Mouse (Mus musculus): ENCODE results near the gene Ptpn18.
"Not testable (repeated sequence)": the region's sequence is repeated elsewhere in the genome, so short reads cannot be mapped to it uniquely, and the experiment has no call there.

Gene Ptpn18

DNA sequence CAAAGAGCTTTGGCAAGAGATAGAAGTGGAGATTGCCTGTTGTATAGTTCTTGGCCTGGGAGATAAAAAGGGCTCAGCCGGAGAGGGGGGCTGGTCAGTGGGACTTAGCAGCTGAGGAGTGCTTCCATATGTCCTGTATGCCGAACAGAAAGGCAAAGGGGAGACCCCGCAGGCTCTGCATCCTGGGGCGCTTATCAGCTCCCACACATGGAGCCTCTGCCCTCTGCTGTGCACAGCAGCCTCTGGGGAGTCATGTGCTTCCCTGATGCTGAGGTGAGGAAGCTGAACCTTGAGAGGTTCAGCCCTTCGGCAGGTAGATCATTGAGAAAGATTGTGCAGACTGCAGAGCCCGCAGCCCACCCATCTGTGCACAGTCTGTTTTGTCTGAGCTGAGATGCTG lies 57.7 kb downstream of the Ptpn18 start:
- not testable (repeated sequence) for DNase-seq (ENCODE audit: low read depth)

GRCm38 (mm10) chr1:34517797-34518196 lies 58.2 kb downstream of the Ptpn18 start:
- not testable (repeated sequence) for DNase-seq (ENCODE audit: low read depth)

DNA sequence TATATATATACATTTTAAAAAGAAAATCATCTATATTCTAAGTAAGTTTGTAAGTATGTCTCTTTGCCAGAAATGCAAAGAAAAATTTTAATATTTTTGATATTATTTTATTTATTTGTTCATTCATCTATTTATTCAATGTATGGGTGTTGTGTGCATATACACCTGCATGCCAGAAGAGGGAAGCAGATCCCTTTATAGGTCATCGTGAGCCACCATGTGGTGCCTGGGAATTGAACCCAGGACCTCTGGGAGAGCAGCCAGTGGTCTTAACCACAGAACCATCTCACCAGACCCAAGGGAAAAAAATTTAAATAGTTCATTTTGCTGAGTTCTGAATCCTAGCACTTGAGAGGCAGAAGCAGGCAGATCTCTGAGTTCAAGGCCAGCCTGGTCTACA lies 58.7 kb downstream of the Ptpn18 start:
- DNase-seq (ENCODE audit: low read depth): no peak

DNA sequence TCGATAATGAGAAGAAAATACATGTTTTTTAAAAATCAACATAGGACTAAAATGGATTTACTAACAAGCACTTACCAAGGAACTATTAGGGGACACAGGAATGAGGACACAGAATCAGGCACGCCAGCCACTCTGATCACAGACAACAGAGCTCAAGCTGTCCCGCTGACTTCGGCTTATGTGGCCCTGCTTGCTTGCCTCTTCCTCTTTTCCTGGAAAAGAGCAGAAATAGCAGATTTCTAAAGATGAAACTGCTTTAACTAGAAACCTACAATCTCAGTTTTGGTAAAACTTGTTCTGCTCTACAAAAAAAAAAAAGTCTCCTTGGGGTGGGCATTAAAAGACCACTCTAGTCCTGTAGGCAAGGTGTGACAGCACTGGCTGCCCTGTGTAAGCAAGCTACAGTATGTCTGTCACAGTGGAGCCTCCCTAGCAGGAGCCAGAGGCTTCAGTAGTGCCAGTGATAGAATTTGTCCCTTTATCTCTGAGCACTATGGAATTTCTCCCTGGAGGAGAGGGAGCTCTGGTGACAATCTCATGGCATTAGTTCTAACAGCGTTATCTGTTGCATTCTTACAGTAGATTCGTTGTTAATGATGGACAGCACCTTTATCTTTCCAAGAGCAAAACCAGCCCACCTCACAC lies 62.8 kb downstream of the Ptpn18 start:
- DNase-seq (ENCODE audit: low read depth): no peak

DNA sequence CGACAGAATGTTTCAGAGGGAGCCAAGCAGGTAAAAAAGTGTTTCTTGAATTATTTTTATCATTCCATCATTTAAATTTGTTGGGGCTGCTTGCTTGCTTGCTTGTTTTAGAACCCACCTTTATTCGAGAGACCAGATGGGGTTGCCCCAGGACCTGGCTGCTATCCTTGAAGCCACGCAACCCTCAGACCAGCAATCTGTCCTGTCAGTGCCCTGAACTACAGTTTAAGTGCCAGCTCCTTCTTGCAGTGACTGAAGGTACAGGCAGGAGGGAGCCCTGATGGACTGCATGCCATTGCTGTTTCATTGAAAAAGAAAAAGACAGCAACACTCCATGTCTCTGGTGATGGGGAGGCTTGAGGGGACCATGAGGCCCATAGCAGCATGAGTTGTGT lies 63.3 kb downstream of the Ptpn18 start:
- DNase-seq (ENCODE audit: low read depth): no peak

- no peak for DNase-seq (ENCODE audit: low read depth)
Observed at GRCm38 (mm10) chr1:34523647-34524046, 64.1 kb downstream of the Ptpn18 start.
